Mouse (Mus musculus): Measurements from ENCODE around the gene Abcg2.

GRCm38 (mm10) chr6:58711909-58712308 is 127.6 kb downstream of the Abcg2 start:
- TF ChIP-seq CTCF (IDR thresholded peaks at IDR 0.05; ENCODE audit: control insufficient read depth, insufficient read depth, insufficient read length) (no peak), USF1 (IDR thresholded peaks at IDR 0.05; ENCODE audit: low read depth) (no peak), FOSL1 (IDR thresholded peaks at IDR 0.05; ENCODE audit: insufficient read depth, low read length, poor library complexity, severe bottlenecking) (no peak), CEBPB (IDR thresholded peaks at IDR 0.05; ENCODE audit: low read depth) (no peak), MYOD1 (IDR thresholded peaks at IDR 0.05; ENCODE audit: control insufficient read depth, insufficient read length, low read depth) (no peak), MAX (IDR thresholded peaks at IDR 0.05) (no peak)
